Mouse (Mus musculus) ovary, postnatal 10 days (tissue): Measurements from ENCODE around the gene Zfp638.
"Not testable (repeated sequence)": the region's sequence is repeated elsewhere in the genome, so short reads cannot be mapped to it uniquely, and the experiment has no call there.

Experiments used
- DNase-seq: peaks from one replicate; pipeline ENCODE4 v3.0.0; 2022; ENCODE audit warnings: low spot score

Zfp638 gene

GRCm38 (mm10) chr6:83866954-83867597 lies at the start of gene Zfp638:
TSS of gene Zfp638 (plus strand) at chr6:83867109.
- peak; percentile 92 for DNase-seq

GRCm38 (mm10) chr6:83818996-83819395 lies 47.9 kb upstream of the Zfp638 start:
- DNase-seq: no peak

GRCm38 (mm10) chr6:83820727-83821515 lies 46.0 kb upstream of the Zfp638 start:
- DNase-seq: no peak

GRCm38 (mm10) chr6:83821856-83822255 lies 45.1 kb upstream of the Zfp638 start:
- DNase-seq: no peak

GRCm38 (mm10) chr6:83830941-83831605 lies 35.8 kb upstream of the Zfp638 start:
- no peak for DNase-seq

GRCm38 (mm10) chr6:83831606-83832123 lies 35.2 kb upstream of the Zfp638 start, which contains the start of gene Paip2b:
TSS of gene Paip2b (minus strand) at chr6:83831741.
- peak; percentile 90 for DNase-seq

GRCm38 (mm10) chr6:83832393-83832792 lies 34.5 kb upstream of the Zfp638 start:
- not testable (repeated sequence) for DNase-seq

GRCm38 (mm10) chr6:83836826-83837225 lies 30.1 kb upstream of the Zfp638 start:
- DNase-seq: no peak

GRCm38 (mm10) chr6:83838046-83838445 lies 28.9 kb upstream of the Zfp638 start:
- DNase-seq: no peak

- DNase-seq: no peak
These were observed 26.8 kb upstream of the Zfp638 start for GRCm38 (mm10) chr6:83840086-83840485.

- DNase-seq: no peak
These were observed 22.0 kb upstream of the Zfp638 start for GRCm38 (mm10) chr6:83844913-83845312.

- DNase-seq: no peak
These were observed 20.8 kb upstream of the Zfp638 start for GRCm38 (mm10) chr6:83846141-83846540.

GRCm38 (mm10) chr6:83849446-83849845 lies 17.5 kb upstream of the Zfp638 start:
- no peak for DNase-seq

GRCm38 (mm10) chr6:83857476-83857875 lies 9.4 kb upstream of the Zfp638 start:
- DNase-seq: no peak

GRCm38 (mm10) chr6:83860033-83860432 lies 6.9 kb upstream of the Zfp638 start:
- DNase-seq: no peak

- no peak for DNase-seq
These were observed 3.4 kb upstream of the Zfp638 start for GRCm38 (mm10) chr6:83863538-83863937.

GRCm38 (mm10) chr6:83866423-83866822 lies 486 bp upstream of the Zfp638 start:
- no peak for DNase-seq

GRCm38 (mm10) chr6:83867598-83868585 lies 983 bp downstream of the Zfp638 start:
- peak; percentile 2 for DNase-seq

- no peak for DNase-seq
These were observed 12.9 kb downstream of the Zfp638 start for GRCm38 (mm10) chr6:83879815-83880214.

GRCm38 (mm10) chr6:83886789-83887188 lies 19.9 kb downstream of the Zfp638 start:
- no peak for DNase-seq

GRCm38 (mm10) chr6:83888802-83889201 lies 21.9 kb downstream of the Zfp638 start:
- DNase-seq: no peak
